Mouse (Mus musculus) E14TG2a.4 (cell line): Measurements from ENCODE around the gene Crybg1.

Experiments used
- CTCF ChIP-seq: conservative IDR thresholded peaks from 2 replicates; pipeline ENCODE4 v1.5.1; 2014; ENCODE audit warnings: low read length
- POU5F1 ChIP-seq: IDR thresholded peaks from 2 replicates; pipeline ENCODE4 v1.6.1; 2014; ENCODE audit warnings: low read length, borderline replicate concordance

DNA sequence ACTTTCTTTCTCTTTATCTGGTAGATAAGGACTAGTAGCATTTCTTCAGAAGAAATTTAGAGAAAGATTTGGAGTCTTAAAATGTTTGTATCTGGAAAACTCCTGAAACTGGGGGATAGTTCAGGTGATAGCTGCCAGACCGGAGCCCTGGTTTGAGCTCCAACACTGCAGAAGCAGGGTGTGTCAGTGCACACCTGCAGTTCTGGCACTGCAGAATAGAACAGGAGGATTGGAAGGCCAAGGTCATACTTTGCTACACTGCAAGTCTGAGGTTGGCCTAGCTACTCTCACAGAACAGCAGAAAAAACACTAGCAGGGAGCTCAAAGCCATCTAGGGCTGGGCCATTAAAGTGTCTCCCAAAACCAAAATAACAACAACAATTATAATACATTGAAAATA, 244.1 kb downstream of the Crybg1 start:
- TF ChIP-seq CTCF (no peak), POU5F1 (no peak)
